Mouse (Mus musculus): ENCODE results near the gene Pycard. TPM values are rescaled to one million over a fixed set of nuclear protein-coding genes. Genes with fewer than 3 reads are reported as not detected.

The Pycard gene
- polyA plus RNA-seq, 1 experiment from 2014 or later = 7.5 TPM

DNA sequence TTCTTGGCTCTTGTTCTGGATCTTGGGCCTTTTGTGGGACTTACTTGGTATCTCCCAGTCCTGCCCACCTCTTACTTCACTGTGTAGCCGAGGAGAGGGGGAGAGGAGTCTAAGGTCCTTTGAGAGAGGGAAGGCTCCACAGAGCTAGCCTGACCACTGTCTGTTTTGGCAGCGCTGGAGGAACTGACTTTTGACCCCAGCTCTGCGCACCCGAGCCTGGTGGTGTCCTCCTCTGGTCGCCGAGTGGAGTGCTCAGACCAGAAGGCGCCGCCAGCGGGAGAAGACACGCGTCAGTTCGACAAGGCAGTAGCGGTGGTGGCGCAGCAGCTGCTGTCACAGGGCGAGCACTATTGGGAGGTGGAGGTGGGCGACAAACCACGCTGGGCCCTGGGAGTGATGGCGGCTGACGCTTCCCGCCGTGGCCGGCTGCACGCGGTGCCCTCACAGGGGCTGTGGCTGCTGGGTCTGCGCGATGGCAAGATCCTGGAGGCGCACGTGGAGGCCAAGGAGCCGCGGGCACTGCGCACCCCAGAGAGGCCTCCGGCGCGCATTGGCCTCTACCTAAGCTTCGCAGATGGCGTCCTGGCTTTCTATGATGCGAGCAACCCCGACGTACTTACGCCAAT is 16.2 kb upstream of the Pycard start:
- Histone ChIP-seq H3K27me3 (ENCODE audit: control insufficient read depth, insufficient read depth, low read length) (no peaks in the 10 kb centered on the region), H3K36me3 (ENCODE audit: control insufficient read depth, insufficient read depth, low read length) (no peaks in the 10 kb centered on the region), H3K4me2 (ENCODE audit: low read length) (0 out of 2 replicates have a peak overlapping the region, but pooled peaks have one; percentile 10), H3K4me1 (ENCODE audit: control insufficient read depth, insufficient read depth, low read length) (no peaks in the 10 kb centered on the region), H3K9me3 (ENCODE audit: control insufficient read depth, low read length) (no peaks in the 10 kb centered on the region), H3K9ac (replicated peaks; ENCODE audit: low read length) (no peak overlapping the region), H3K27ac (replicated peaks; ENCODE audit: low read depth, low read length) (no peak overlapping the region), H3K4me3 (replicated peaks; ENCODE audit: low read depth, low read length) (no peak overlapping the region)
- 57% methylated on average over 40 of the region's 40 CpGs for WGBS
- DNase-seq (no peak), ATAC-seq (ENCODE audit: low FRiP score, low TSS enrichment) (no peak)

DNA sequence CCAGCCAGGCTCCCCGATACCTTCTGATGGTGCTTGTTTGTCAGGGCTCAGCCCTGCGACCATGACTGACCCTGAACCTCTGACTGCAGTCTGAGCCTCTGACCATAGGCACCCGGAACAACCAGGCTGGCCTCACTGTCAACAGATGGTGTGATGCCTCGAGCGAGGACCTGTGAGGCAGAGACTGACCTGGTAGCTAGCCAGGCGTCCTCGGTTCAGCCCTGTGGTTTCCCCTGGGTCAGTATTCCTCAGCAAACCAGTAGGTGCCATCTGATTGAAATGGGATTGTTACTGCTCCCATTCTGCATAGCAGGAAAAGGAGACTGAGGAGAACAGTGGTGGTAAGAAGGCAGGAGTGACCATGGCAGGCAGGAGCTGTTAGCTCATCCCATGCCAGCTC is 12.5 kb upstream of the Pycard start:
- 86% methylated on average over 7 of the region's 7 CpGs for WGBS
- Histone ChIP-seq H3K36me3 (ENCODE audit: control insufficient read depth, insufficient read depth, low read length) (no peaks in the 10 kb centered on the region), H3K4me2 (ENCODE audit: low read length) (no peak overlapping the region), H3K9me3 (ENCODE audit: control insufficient read depth, low read length) (no peaks in the 10 kb centered on the region), H3K27me3 (ENCODE audit: control insufficient read depth, insufficient read depth, low read length) (no peaks in the 10 kb centered on the region), H3K4me3 (replicated peaks; ENCODE audit: low read depth, low read length) (no peak overlapping the region), H3K4me1 (ENCODE audit: control insufficient read depth, insufficient read depth, low read length) (no peaks in the 10 kb centered on the region), H3K9ac (replicated peaks; ENCODE audit: low read length) (no peak overlapping the region), H3K27ac (replicated peaks; ENCODE audit: low read depth, low read length) (no peak overlapping the region)
- no peak for DNase-seq
- no peak for ATAC-seq (ENCODE audit: low FRiP score, low TSS enrichment)

DNA sequence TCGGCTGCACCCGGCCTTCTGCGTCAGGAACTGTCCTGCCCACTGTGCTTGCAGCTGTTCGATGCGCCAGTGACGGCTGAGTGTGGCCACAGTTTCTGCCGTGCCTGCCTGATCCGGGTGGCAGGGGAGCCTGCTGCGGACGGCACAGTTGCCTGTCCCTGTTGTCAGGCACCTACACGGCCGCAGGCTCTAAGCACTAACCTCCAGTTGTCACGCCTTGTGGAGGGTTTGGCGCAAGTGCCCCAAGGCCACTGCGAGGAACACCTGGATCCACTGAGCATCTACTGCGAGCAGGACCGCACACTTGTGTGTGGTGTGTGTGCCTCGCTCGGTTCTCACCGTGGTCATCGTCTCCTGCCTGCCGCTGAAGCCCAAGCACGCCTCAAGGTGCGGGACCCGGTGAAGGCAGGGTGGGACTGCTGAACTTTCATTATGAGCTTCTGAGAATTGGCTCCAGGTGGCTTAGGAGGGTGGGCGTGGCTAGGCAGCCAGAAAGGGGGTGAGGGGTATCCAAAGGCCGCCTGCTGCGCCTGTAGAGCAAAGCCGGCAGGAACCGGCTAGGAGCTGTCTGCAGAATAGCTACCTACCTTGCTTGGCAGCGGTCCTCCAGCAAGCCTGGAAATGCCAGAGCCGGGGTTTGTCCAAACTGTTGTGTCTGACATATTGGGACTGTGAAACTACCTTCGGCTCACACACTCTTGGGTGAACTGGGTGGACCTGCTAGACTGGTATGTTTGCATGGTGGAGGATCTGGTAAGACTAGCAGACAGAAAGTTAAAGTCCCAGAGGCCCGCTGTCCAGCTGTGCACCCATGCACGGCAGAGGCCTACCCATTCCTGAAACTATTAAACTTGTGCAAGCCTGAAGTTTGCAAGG is 11.1 kb upstream of the Pycard start:
- H3K4me2 ChIP-seq (ENCODE audit: low read length) = peak overlapping the region; percentile 4; the same call in 1 of the 2 replicates
- 24% methylated on average over 35 of the region's 35 CpGs for WGBS
- no peak overlapping the region for H3K27ac ChIP-seq (replicated peaks; ENCODE audit: low read depth, low read length)
- no peaks in the 10 kb centered on the region for H3K9me3 ChIP-seq (ENCODE audit: control insufficient read depth, low read length)
- no peak overlapping the region for H3K4me3 ChIP-seq (replicated peaks; ENCODE audit: low read depth, low read length)
- DNase-seq = no peak
- ATAC-seq (ENCODE audit: low FRiP score, low TSS enrichment) = no peak
- H3K9ac ChIP-seq (replicated peaks; ENCODE audit: low read length) = no peak overlapping the region
- H3K4me1 ChIP-seq (ENCODE audit: control insufficient read depth, insufficient read depth, low read length) = no peaks in the 10 kb centered on the region
- H3K27me3 ChIP-seq (ENCODE audit: control insufficient read depth, insufficient read depth, low read length) = no peaks in the 10 kb centered on the region
- no peaks in the 10 kb centered on the region for H3K36me3 ChIP-seq (ENCODE audit: control insufficient read depth, insufficient read depth, low read length)

GRCm38 (mm10) chr7:128004150-128004486 is 10.5 kb upstream of the Pycard start:
- WGBS = 74% methylated on average over 5 of the region's 5 CpGs
- Histone ChIP-seq H3K27me3 (ENCODE audit: control insufficient read depth, insufficient read depth, low read length) (no peaks in the 10 kb centered on the region), H3K4me2 (ENCODE audit: low read length) (no peak overlapping the region), H3K4me1 (ENCODE audit: control insufficient read depth, insufficient read depth, low read length) (no peaks in the 10 kb centered on the region), H3K9me3 (ENCODE audit: control insufficient read depth, low read length) (no peaks in the 10 kb centered on the region), H3K4me3 (replicated peaks; ENCODE audit: low read depth, low read length) (no peak overlapping the region), H3K9ac (replicated peaks; ENCODE audit: low read length) (no peak overlapping the region; the same call in 1 of the 2 replicates), H3K36me3 (ENCODE audit: control insufficient read depth, insufficient read depth, low read length) (no peaks in the 10 kb centered on the region), H3K27ac (replicated peaks; ENCODE audit: low read depth, low read length) (no peak overlapping the region)
- ATAC-seq (ENCODE audit: low FRiP score, low TSS enrichment) (no peak), DNase-seq (no peak)

DNA sequence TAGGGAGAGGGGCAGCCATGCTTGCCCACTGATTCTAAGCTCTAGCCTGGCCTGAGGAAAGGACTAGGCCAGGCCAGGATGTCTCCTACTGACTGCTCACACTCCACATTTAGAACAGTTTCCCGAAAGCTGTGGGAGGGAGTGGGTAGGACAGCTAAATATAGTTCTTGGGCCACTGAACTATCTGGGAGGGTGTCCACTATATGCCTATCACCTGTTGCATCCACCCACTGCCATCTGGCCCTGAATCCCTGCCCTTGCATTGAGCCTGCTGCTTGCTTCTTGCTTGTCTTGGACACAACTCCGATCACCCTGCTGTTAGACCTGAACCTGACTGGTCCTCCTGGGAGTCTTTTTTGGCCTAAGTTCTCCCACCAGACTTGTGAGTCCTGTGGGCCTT is 10.0 kb upstream of the Pycard start, which contains the start of gene Trim72:
Gene Trim72, plus strand, starts transcription at position 262 of the 400 bp plus-strand sequence.
- ATAC-seq (ENCODE audit: low FRiP score, low TSS enrichment) (no peak), DNase-seq (no peak)
- H3K4me1 ChIP-seq (ENCODE audit: control insufficient read depth, insufficient read depth, low read length) = no peaks in the 10 kb centered on the region
- no peak within 1 kb of the TSS for H3K4me3 ChIP-seq (replicated peaks; ENCODE audit: low read depth, low read length)
- H3K27ac ChIP-seq (replicated peaks; ENCODE audit: low read depth, low read length) = no peak within 1 kb of the TSS
- no peaks in the 10 kb centered on the region for H3K9me3 ChIP-seq (ENCODE audit: control insufficient read depth, low read length)
- peak within 1 kb of the TSS; percentile 4; the same call in 1 of the 2 replicates for H3K4me2 ChIP-seq (ENCODE audit: low read length)
- no peaks in the 10 kb centered on the region for H3K27me3 ChIP-seq (ENCODE audit: control insufficient read depth, insufficient read depth, low read length)
- WGBS = 88% methylated on average over 2 of the region's 2 CpGs
- no peaks in the 10 kb centered on the region for H3K36me3 ChIP-seq (ENCODE audit: control insufficient read depth, insufficient read depth, low read length)
- no peak within 1 kb of the TSS; the same call in 1 of the 2 replicates for H3K9ac ChIP-seq (replicated peaks; ENCODE audit: low read length)

GRCm38 (mm10) chr7:128003098-128003497 is 9.4 kb upstream of the Pycard start:
- Histone ChIP-seq H3K4me1 (ENCODE audit: control insufficient read depth, insufficient read depth, low read length) (no peaks in the 10 kb centered on the region), H3K27ac (replicated peaks; ENCODE audit: low read depth, low read length) (no peak overlapping the region), H3K27me3 (ENCODE audit: control insufficient read depth, insufficient read depth, low read length) (no peaks in the 10 kb centered on the region), H3K9me3 (ENCODE audit: control insufficient read depth, low read length) (no peaks in the 10 kb centered on the region), H3K4me3 (replicated peaks; ENCODE audit: low read depth, low read length) (no peak overlapping the region), H3K4me2 (ENCODE audit: low read length) (no peak overlapping the region), H3K9ac (replicated peaks; ENCODE audit: low read length) (no peak overlapping the region), H3K36me3 (ENCODE audit: control insufficient read depth, insufficient read depth, low read length) (no peaks in the 10 kb centered on the region)
- WGBS = 91% methylated on average over 6 of the region's 6 CpGs
- ATAC-seq (ENCODE audit: low FRiP score, low TSS enrichment) (no peak), DNase-seq (no peak)

DNA sequence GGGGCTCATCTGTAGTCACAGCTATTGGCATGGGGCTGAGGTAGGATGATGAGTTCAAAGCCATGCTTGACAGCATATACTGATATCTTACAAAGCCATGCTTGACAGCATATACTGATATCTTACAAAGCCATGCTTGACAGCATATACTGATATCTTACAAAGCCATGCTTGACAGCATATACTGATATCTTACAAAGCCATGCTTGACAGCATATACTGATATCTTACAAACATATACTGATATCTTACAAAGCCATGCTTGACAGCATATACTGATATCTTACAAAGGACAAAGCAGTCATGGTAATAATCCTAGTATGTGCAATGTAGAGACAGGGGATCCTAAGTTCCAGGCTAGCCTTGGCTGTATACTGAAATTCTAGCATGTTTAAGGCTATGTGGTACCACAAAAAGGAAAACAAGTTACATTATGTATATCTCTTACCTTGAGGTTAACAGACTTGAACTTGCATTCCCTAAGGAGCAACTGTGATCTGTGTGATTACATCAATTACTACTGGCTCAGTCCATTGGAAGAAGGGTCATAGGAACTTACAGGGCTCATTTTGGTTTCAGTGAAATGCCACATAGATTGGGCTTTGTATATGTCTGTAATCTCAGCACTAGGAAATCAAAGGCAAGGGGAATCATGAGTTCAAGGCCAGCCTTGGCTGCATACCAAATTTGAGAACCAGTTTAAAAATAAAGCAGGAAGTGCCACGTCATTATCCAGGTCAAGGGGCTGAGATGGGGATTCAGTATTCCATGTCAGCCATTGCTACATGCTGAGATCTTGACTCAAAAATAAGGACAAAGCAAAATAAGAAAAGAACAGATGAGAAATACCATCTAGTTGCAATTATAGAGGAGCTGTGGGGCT is 6.6 kb upstream of the Pycard start:
- no peak overlapping the region for H3K4me3 ChIP-seq (replicated peaks; ENCODE audit: low read depth, low read length)
- DNase-seq (no peak), ATAC-seq (ENCODE audit: low FRiP score, low TSS enrichment) (no peak)
- H3K27ac ChIP-seq (replicated peaks; ENCODE audit: low read depth, low read length) = no peak overlapping the region
- no peak overlapping the region for H3K4me2 ChIP-seq (ENCODE audit: low read length)
- 88% methylated on average over 1 of the region's 1 CpGs for WGBS
- no peaks in the 10 kb centered on the region for H3K27me3 ChIP-seq (ENCODE audit: control insufficient read depth, insufficient read depth, low read length)
- H3K9ac ChIP-seq (replicated peaks; ENCODE audit: low read length) = no peak overlapping the region
- H3K4me1 ChIP-seq (ENCODE audit: control insufficient read depth, insufficient read depth, low read length) = no peaks in the 10 kb centered on the region
- no peaks in the 10 kb centered on the region for H3K9me3 ChIP-seq (ENCODE audit: control insufficient read depth, low read length)
- H3K36me3 ChIP-seq (ENCODE audit: control insufficient read depth, insufficient read depth, low read length) = no peaks in the 10 kb centered on the region

DNA sequence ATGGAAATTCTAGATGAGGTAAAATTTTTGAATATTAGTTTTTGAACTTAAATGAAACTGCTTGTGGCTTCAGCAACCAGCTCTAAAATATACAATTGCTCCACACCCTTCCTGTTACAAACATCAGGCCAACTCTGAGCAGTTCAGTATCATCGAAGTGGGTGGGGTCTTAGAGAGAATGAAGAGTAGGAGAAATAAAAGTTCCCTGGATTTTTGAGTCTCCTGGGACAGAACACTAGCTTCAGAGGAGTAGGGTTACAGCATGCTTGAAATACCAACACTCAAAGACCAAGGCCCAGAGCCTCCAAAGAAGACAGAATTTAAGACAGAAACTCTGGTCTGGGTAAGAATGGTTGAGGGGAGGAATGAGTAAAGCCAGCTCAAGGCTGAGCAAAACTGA is 5.8 kb upstream of the Pycard start:
- Histone ChIP-seq H3K27me3 (ENCODE audit: control insufficient read depth, insufficient read depth, low read length) (no peaks in the 10 kb centered on the region), H3K36me3 (ENCODE audit: control insufficient read depth, insufficient read depth, low read length) (no peaks in the 10 kb centered on the region), H3K9ac (replicated peaks; ENCODE audit: low read length) (no peak overlapping the region), H3K4me3 (replicated peaks; ENCODE audit: low read depth, low read length) (no peak overlapping the region), H3K9me3 (ENCODE audit: control insufficient read depth, low read length) (no peaks in the 10 kb centered on the region), H3K4me2 (ENCODE audit: low read length) (no peak overlapping the region), H3K27ac (replicated peaks; ENCODE audit: low read depth, low read length) (no peak overlapping the region), H3K4me1 (ENCODE audit: control insufficient read depth, insufficient read depth, low read length) (no peaks in the 10 kb centered on the region)
- no peak for DNase-seq
- 93% methylated on average over 1 of the region's 1 CpGs for WGBS
- ATAC-seq (ENCODE audit: low FRiP score, low TSS enrichment) = no peak
